Mouse (Mus musculus) regulatory T cell (primary cell): ENCODE results near the gene 1700012P22Rik.

Experiments
- in situ Hi-C: fragments of 300-600 bp; cut with MboI, MseI; formaldehyde crosslinking; loops from one replicate; pipeline ENCODE4 v1.15.1; 2025; ENCODE audit warnings: high pct_unique_total_duplicates

Gene 1700012P22Rik

DNA sequence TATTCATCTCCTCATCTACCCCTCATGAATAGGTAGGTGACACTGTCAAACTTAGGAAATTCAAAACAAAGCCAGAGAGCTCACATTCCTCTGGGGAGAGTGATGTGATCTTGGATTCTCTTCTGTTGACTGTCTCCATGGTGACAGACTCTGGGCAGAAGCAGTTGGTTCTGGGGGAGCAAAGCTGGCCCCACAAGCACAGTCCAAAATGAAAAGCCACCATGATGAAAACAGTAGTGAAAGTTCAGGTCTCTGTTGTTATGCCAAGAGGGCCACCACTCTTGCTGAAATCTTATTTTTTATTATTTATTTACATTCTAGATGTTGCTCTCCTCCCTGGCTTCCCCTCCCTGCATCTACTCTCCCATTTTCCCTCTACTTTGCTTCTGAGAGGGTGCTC is at the start of gene 1700012P22Rik:
Gene 1700012P22Rik, minus strand, starts transcription at position 101 of the 400 bp plus-strand sequence.
- in situ Hi-C loops: no loop called here

DNA sequence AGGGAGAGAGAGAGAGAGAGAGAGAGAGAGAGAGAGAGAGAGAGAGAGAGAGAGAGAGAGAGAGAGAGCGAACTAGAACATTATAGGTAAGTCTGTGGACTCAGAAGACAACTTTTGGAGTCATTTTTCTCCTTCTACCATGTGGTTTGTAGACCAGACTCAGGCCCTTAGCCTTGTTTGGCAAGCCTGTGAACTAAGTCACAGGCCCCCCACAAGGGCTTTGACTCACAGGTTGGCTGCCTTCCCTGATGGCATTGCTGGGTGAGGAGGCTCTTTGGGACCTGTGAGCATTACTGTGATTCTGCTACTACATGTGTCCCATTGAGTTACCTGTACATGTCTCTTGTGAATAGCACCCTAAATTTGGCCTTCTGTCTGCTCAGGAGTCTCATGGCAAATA is 29.5 kb upstream of the 1700012P22Rik start:
- in situ Hi-C loops: no loop called here

DNA sequence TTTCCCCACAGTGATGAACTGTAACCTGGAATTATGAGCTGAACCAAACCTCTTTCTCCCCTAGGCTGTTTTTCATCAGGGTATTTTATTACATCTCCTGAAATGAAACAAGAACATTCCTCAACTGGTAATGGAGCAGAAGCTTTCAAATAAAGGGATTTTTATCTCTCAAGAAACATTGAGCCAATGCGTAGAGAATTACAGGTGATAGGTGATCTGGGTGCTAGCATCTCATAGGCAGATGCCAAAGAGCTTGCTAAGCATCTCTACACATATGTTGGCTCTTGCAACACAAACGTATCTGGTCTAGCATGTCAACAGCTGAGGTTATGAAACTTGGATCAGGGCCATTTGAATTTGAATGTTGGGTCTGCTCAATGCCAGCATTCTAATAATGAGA is 26.6 kb upstream of the 1700012P22Rik start:
- in situ Hi-C loops: no loop called here

- in situ Hi-C loops: no loop called here
Measured at GRCm38 (mm10) chr4:144463656-144464055, 25.1 kb upstream of the 1700012P22Rik start, which contains the start of gene Aadacl3. TSS of gene Aadacl3 (minus strand) at chr4:144463756.

- in situ Hi-C loops: no loop called here
Measured at GRCm38 (mm10) chr4:144453217-144453616, 14.6 kb upstream of the 1700012P22Rik start, which contains the start of gene Gm9944. TSS of gene Gm9944 (minus strand) at chr4:144453317.

- in situ Hi-C loops: no loop called here
Measured at GRCm38 (mm10) chr4:144448546-144448945, 10.0 kb upstream of the 1700012P22Rik start.

- in situ Hi-C loops: no loop called here
Measured at GRCm38 (mm10) chr4:144441582-144441981, 3.0 kb upstream of the 1700012P22Rik start.

- in situ Hi-C loops: no loop called here
Measured at GRCm38 (mm10) chr4:144441095-144441494, 2.5 kb upstream of the 1700012P22Rik start.

DNA sequence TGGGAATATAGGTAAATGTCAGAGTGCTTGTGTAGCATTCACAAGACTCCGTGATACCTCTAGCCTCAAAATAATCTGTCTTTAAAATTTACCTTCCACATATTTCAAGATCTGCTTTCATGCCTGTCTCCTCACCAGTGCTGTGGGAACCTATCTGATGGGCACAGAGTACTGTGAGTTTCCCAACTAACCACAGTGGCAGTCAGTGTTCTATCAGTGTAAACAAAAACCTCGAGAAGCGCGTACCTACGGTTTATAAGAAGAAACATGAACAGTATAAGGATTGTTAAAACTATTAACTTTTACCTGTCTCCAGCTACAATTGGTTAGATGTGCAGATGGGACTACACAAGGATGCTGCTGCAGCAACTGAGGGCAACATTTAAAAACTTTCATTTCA is 5.4 kb downstream of the 1700012P22Rik start:
- in situ Hi-C loops: no loop called here

- in situ Hi-C loops: no loop called here
Measured at GRCm38 (mm10) chr4:144430723-144431122, 7.8 kb downstream of the 1700012P22Rik start.

DNA sequence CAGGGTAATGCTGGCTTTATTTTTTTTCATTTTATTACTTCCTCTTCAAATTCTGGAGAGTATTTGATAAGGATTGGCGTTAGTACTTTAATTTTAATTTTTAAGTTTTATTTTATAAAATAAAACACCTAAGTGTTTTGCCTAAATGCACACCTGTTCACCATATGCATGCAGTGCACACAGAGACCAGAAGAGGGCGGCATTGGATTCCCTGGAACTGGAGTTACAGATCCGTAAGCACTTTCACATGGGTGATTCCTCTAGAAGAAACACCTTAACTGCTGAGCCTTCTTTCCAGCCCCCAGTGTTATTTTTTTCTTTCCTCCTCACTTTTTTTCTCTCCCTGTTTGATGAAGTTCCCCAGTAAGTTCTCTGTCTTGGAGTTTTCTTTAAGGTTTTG is 9.7 kb downstream of the 1700012P22Rik start:
- in situ Hi-C loops: no loop called here

DNA sequence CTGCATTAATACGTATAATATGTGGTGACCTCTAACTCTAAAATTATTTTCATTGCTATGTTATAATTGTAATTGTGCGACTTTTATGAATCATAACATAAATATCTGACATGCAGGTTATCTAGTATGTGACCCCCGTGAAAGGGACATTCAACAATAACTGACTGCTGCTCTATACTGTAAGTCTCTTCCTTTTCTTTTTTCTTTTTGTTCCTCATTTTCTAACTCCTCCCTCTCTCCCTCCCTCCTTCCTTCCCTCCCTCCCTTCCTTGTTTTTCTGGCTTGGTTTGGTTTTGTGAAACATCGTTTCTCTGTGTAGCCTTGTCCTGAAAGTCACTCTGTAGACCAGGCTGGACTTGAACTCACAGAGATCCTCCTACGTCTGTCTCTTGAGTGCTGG is 14.0 kb downstream of the 1700012P22Rik start:
- in situ Hi-C loops: no loop called here

DNA sequence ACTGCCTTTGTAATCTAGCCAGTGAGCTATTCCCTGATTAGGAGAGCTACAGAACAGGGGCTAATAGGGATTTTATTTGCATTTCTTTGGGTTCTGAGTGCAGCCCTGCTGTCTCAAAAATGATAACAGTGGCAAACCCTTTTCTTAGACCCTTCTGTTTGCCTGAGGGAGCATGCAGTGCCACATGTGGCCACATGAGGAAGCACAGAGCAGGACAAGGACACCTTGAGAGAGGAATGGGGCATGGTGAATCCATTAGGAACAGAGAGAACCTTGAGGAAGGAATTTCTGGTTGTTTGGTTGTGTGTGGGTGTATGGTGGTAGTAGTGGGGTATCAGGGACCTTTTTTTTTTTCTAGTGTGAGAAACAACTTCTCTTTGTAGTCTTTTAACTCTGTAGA is 17.9 kb downstream of the 1700012P22Rik start:
- in situ Hi-C loops: no loop called here

DNA sequence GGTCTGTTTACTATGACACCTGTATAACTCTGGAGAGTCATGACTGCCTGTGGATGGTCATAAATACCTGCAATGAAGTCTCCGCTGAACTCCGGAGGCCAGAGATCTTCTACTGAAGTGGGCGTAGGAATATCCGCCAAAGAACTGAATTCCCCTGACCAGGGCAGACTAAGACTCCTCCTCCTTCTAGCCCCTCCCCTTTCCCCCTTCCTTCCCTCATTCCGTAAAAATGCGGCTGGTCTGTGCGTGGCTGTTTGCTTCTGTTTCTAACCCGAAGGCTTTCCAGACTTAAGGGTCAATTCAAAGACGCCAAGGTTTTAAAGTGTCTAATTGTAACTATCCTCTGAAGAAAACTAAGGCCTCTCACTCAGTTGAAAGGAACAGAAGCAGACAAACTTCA is 30.3 kb downstream of the 1700012P22Rik start, which contains the start of gene Pramef12:
Gene Pramef12, minus strand, starts transcription at position 175 of the 400 bp plus-strand sequence.
- in situ Hi-C loops: no loop called here

GRCm38 (mm10) chr4:144406261-144406660 is 32.3 kb downstream of the 1700012P22Rik start:
- in situ Hi-C loops: no loop called here

DNA sequence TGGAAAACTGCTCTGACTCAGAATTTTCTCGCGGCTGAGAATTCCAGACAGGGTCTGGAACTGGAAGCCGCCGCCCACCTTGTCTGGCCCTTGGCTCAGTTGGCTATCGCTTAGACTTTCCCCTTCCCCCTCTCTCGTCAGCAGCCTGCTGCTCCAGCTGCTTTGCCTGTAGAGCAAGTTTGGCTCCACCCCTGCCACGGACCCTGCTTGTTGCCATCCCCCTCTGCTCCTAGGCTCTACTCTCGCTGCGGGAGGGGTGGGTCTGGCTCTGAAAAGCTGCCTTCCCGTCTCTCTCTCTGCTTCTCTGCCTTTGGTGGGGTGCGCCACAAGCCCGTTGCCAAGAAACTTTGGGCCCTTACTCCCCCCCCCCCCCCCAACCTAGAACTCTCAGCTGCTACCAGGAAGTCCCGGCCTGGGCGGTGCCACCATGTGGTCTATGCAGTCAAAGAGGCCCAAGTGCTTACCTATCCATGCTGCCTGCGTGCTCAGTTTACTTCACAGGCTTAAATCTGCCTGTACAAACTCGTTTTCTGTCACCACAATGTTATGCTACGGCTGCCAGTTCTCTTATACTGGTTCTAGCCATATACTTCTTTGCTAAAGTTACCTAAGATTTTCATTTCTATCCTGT is 34.0 kb downstream of the 1700012P22Rik start:
- in situ Hi-C loops: no loop called here

- in situ Hi-C loops: no loop called here
Measured at GRCm38 (mm10) chr4:144402712-144403111, 35.9 kb downstream of the 1700012P22Rik start.

DNA sequence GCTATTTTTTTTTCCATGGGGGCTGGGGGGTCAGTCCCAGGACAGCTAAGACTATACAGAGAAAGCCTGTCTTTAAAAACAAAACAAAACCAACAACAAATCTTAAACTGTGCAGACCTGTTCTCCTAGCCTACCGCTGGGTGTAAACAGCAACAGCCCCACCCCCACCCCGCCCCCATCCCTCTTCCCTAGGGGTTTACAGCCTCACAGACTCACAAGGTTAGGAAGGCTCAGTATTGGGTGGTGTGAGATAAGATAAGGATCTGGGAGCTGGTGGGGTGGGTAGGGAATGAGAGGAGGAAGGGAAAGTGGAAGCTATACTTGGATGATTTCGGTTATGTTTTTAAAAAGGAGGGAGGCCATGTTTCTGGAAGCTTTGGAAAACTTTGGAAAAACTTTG is 42.3 kb downstream of the 1700012P22Rik start:
- in situ Hi-C loops: no loop called here

GRCm38 (mm10) chr4:144377911-144378310 is 60.7 kb downstream of the 1700012P22Rik start, which contains the start of gene Pramef20:
TSS of gene Pramef20 (minus strand) at chr4:144377933.
- in situ Hi-C loops: no loop called here
